Mouse (Mus musculus) G1E (cell line): Measurements from ENCODE around the gene Gdf1.

Experiments used
- CTCF ChIP-seq: IDR thresholded peaks from 2 replicates; pipeline ENCODE4 v1.5.1; 2012; ENCODE audit warnings: low read depth, low read length, inconsistent platforms, mixed read lengths
- GATA1 ChIP-seq: IDR thresholded peaks from 2 replicates; pipeline ENCODE4 v1.6.1; 2012; ENCODE audit warnings: borderline replicate concordance, low read length, inconsistent platforms, mixed read lengths
- POLR2AphosphoS5 ChIP-seq: IDR thresholded peaks from 2 replicates; pipeline ENCODE4 v1.6.1; 2012; ENCODE audit warnings: low read depth, low read length, inconsistent platforms; ENCODE audit not compliant: insufficient replicate concordance
- TAL1 ChIP-seq: conservative IDR thresholded peaks from 2 replicates; pipeline ENCODE4 v1.6.1; 2012; ENCODE audit warnings: low read depth, low read length, inconsistent platforms, mixed read lengths

GRCm38 (mm10) chr8:70356111-70356510 is 26.5 kb downstream of the Gdf1 start:
- TF ChIP-seq CTCF (no peak), POLR2AphosphoS5 (no peak), TAL1 (peak; percentile 54), GATA1 (no peak)
